Mouse (Mus musculus): ENCODE measurements around the gene Lrrc61. TPM values are rescaled to one million over a fixed set of nuclear protein-coding genes. Genes with fewer than 3 reads are reported as not detected.

The Lrrc61 gene
- total RNA-seq (2015) (8.0 and 11.6 TPM in 2 replicates), total RNA-seq (2017) (4.9 and 6.3 TPM in 2 replicates)

DNA sequence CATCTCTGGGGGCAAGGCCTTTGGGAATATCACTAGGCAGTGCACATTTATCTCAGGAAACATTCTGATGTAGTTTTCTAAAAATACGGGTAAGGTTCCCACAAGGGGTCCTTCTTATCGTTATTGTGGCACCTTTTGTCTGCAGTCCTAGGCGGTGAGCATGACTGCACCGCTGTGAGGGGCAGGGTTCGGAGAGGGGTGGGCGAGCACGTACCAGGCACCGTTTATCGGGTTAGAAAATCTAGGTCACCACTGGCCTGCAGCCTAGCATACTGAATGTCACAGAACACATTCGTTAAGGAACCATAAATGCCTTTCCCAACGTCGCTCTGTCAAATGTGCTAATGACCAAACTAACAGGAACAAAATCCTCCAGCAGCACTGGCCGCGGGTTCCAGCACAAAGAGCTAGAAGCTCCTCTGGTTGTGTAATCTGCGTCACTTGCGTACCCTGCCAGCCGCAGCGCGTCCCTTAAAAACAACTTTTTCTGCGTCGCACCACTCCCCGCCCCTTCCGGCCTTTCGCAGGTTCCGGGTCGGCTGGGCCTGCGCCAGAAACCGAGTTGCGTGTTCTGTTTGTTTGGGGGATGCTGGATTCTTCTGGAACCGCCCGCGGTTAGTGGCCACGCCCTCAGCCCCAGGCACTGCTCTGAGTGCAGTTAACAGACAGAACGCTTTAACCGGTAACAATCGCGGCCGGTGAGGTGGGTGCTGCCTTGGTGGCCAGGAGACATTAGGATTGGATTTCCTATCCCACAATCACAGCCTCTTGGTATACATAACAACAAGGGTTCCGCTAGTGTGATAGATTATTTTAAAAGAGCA is at the start of gene Lrrc61:
Lrrc61 (plus strand) TSS at position 517 of the 824 bp plus-strand sequence.
- peak; percentile 91 for ATAC-seq (replicated peaks; ENCODE audit: poor library complexity)

DNA sequence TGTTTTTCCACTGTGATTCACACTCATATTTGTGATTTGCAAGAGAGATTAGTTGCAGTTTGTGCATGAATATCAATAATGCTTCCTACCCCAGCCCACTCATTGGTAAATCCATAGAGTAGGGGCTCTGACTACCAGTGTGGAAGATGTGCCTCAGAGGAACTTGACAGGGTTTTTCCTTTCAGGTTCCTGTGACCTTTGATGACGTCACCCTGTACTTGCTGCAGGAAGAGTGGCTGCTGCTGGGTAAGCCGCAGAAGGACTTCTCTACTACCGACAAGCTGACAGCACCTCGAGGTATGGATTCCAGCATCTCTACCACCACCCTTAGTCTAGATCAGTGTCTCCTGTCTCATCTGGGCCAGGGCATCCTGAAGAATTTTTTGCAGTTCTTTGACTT is 46.5 kb upstream of the Lrrc61 start:
- ATAC-seq (replicated peaks; ENCODE audit: poor library complexity): no peak

DNA sequence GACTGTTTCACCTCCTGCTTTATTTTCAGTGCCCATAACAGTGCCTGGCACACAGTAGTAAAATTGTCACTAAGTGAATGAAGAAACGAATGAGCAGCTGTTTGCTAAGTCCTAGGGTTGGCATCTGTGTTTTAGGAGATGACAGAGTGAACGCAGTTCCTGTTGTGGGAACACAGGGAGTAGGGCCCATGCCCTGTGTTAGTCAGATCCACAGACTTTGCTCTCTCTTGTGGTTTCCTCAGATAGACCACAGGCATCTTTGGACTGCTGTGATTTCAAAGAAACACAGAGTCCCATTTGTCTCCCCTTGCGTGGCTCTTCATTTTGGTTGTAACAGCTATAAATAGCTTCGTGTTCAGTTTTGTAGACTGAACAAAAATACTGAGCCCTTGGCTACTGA is 44.2 kb upstream of the Lrrc61 start:
- ATAC-seq (replicated peaks; ENCODE audit: poor library complexity): 0 out of 2 replicates have a peak, but pooled peaks have one; percentile 34

DNA sequence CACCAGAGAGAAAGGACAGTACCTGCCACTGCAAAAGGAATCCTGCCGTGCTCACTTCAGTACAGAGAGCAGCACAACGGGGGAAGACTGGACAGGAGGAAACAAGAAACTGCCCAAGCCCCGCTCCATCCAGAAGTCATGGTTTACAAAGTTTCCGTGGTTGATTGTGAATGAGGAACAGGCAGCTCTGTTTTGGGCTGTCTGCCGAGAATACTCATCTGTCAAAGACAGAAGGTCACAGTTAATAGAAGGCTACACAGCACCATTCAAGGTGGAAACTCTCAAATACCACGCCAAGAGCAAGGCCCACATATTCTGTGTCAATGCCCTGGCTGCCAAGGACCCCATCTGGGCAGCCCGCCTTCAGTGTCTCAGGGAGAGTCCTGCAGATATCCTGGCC is 42.7 kb upstream of the Lrrc61 start:
- no peak for ATAC-seq (replicated peaks; ENCODE audit: poor library complexity)

DNA sequence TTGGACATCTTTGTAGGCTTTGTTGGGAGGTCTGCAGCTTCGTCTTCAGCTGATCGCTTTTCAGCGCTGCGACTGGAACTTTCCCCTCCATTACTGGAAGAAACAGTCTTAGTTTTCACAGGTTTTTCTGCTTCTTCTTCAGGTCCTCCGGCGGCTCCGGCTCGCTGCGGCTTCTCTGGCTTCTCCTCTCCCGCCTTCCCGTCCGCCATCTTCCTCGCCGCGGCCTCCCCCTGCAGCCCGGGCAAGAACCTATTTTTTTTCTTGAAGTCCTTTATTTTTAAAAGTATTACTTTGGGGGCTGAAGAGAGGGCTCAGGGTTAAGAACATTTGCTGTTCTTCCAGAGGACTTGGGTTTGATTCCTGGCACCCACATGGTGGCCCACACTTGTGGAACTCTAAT is 29.7 kb upstream of the Lrrc61 start:
- ATAC-seq (replicated peaks; ENCODE audit: poor library complexity): peak; percentile 94

DNA sequence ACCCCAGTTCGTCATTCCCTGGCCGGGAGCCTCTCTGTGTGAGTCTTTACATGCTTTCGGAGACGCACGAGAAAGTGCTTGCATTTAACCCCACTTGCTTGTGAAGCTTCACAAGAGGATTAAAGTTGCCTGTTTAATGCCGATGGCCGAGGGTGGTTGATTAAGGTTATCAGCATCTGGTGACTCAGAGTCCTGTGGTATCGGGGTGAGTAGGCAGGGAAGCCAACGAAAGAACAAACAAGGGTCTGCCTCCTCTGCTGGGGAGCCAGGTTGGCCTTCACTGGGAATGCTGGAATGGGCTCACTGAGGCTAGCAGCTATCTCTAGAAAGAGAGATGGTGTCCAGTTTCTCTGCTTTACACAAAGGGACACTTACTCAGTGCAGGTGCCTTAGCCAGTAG is 26.7 kb upstream of the Lrrc61 start:
- ATAC-seq (replicated peaks; ENCODE audit: poor library complexity): no peak

DNA sequence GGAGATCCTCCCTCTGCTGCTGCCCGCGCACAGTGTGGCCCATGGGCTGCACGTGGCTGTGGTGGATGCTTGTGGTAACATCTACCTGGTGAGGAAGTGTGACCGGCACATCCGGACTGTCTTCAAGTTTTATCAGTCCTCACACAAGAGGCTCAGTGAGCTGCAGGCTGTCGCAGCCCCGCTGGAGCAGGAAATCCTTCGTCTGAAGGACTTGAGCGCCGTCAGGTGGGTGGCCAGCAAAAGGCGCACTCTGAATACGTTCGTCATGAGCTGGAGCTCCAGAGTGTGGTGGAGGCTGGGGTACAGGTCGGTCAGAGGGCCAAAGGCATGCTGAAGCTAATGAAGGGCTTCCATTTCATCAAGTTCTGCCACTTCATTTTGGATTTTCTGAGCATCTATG is 25.3 kb upstream of the Lrrc61 start:
- peak; percentile 26; the same call in 1 of the 2 replicates for ATAC-seq (replicated peaks; ENCODE audit: poor library complexity)

DNA sequence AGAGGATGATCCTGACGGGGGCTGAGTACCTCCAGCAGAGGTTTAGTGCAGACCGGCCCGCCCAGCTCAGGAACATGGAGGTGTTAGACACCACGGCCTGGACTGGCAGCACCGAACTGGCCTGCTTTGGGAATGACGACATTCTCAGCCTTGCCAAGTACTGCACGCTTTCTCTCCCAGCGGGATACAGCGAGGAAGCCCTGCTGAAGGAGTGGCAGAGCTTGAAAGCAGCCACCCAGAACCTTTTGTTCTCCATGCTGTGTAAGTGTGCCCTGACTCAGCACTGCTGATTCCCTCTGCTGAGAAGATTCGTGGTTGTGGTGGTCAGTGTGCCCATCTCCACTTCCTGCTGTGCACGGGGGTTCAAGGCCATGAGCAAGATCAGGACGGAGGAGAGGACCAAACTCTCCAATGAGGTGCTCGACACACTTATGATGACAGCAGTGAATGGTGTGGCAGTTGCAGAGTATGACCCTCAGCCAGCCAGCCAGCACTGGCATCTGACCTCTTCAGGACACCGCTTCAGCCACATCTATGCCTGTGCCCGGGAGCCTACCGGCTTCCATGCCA is 24.6 kb upstream of the Lrrc61 start:
- ATAC-seq (replicated peaks; ENCODE audit: poor library complexity): 0 out of 2 replicates have a peak, but pooled peaks have one; percentile 29

DNA sequence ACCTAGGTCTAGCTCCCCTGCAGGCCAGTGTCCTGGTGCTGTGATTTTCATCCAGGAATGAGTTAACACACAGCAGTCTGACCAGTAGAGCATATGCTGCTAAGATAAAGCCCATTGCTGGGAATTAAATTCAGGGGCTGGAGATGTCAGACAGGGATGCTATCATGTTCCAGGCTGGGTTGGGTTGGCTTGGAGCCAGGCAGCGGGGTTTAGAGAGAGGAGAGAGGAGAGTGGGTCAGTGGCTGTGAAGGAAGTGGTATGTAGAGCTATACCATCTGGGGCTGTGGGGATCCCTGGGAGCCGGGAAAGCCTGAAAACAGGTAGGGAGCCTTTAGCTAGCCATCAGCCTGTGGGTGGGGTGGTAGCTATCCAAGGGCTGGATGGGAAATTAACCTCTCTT is 23.7 kb upstream of the Lrrc61 start:
- ATAC-seq (replicated peaks; ENCODE audit: poor library complexity): no peak

DNA sequence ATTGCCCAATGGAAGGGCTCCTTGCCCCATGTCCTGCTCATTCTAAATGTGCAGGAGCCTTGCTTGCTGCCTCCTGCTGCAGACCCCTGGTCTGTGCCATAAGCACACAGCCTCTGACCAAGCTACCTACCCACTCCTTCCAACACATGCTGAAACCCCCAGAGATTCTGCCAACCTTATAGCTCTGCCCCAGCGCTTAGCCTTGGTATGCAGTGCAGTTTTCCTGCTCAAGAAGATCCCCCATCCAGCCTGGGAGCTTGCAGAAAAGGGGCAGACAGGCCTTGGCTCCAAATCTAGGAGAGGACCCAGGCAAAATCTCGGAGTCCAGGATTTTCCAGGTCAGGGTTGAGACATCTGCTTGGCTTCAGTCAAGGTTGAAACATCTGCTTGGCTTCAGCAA is 21.1 kb upstream of the Lrrc61 start:
- ATAC-seq (replicated peaks; ENCODE audit: poor library complexity): no peak

DNA sequence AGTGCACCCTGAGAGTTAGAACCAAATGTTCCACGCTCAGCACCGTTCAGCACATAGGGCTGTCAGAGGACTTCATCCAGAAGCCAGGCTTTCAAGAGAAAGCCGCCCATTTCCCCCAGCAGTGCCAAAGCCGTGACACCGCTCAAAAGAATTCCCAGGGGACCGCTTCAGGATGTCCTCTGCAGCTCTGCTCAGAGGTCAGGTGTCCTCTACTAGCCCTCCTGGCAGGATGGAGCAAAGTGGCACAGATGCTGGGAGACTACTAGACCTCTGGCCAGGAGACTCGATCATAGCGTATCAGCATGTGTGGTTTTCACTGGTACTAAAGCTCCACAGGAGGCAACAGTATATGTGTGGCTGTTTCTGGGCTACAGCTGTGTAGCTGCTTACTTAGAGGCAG is 19.7 kb upstream of the Lrrc61 start:
- no peak for ATAC-seq (replicated peaks; ENCODE audit: poor library complexity)

DNA sequence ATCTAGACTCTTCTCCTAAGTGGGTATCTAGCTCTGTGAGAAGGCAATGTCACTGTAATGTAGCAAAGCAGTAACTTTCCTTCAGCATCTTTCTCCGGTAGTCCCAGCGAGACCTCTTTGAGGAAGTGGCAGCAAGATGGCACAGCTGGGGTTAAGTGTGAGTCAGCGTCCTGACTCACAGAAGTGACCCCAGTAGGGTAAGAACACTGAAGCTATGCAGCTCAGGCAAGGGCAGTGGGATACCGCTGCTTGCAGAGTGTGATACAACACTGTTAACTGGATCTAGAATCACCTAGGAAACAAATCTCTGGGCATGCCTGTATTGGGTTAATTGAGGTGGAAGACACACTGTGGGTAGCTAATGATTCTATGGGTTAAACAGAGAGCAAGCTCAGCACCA is 18.5 kb upstream of the Lrrc61 start:
- ATAC-seq (replicated peaks; ENCODE audit: poor library complexity): peak; percentile 55

DNA sequence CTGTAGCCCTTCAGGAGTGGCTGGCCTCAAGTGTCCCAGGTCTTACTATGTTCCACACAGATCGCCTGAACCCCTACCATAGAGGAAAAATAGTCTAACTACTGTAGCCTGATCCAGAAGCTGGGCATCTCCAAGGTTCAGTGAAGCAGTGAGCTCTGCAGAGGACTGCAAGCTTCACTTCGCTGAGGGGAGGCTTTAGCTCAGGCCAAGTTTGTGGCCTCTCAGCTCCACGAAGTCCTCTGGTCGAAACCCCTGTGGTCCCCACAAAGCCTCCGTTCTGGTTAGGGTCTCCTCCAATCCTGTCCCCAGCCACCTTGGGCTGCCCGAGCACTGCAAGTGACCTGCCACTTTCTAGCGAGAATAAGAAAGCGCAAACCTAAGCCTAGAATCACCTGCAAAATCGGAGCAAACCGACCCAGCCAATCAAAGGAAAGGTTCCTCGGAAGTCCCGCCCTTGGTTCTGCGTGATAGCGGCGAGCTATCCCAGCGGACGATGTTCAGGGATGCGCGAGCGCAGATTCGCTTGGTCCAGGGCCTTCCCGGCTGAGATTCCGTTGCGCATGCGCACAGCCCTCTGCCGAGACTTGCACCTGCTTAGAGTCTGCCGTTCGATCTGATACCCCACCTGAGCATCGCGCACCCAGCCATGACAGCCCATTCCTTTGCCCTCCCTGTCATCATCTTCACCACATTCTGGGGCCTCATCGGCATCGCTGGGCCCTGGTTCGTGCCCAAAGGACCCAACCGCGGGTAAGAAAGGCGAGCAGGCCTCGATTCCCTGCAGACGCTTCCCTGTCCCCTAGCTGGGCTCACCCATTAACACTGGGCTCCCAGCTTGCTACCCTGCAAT is 17.3 kb upstream of the Lrrc61 start, which contains the start of gene Atp6v0e2:
Atp6v0e2 (plus strand) TSS at position 511 of the 850 bp plus-strand sequence.
- ATAC-seq (replicated peaks; ENCODE audit: poor library complexity): no peak

DNA sequence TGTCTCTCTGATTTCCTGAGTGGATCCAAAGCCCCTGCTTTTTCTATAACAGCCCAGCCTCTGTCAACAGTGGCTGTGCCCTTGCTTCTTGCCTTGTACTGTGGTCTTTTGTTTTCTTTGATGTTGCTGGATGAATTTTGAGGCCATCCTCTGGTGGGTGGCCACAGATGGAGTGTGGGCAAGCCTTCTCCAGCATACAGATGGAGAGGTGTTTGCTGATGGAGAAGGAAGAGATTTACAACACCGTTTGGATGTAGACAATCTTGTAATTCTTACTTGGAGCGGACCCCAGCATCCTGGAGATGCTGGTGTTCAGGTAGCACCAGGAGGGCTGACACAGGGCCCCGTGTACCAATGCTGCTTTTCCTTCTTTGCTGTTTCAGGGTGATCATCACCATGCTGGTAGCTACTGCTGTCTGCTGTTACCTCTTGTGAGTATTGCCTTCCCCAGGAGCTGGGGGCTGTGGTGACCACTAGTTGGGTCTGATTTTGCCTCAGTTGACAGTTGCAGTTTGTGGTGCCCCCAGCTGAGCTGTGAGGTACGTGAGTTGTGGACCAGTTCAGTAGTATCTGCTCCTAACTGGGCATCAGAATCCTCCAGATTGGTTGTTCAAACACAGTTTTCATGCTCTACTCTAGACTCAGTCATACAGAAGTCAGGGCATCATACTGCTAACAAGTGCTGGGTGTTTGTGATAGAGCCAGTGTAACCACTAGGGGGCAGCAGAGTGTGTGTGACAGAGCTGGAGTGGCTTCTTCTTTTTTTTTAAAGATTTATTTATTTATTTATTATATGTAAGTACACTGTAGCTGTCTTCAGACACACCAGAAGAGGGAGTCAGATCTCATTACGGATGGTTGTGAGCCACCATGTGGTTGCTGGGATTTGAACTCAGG is 15.5 kb upstream of the Lrrc61 start:
- ATAC-seq (replicated peaks; ENCODE audit: poor library complexity): peak; percentile 81

DNA sequence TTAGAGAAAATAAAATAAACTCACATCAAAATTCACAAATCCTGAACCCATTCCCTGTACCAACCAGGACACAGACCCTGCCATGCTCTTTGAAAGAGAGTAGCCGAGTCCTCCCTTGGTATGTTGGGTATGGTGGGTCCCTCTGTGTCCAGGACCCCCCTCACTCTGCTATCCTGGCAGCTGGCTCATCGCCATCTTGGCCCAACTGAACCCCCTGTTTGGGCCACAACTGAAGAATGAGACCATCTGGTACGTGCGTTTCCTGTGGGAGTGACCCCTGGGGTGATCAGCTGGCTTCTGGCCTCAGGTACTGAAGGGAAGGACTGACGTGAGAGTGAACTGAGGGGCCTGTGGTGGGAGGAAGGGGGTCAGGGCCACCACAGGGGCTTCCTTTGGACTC is 14.7 kb upstream of the Lrrc61 start:
- ATAC-seq (replicated peaks; ENCODE audit: poor library complexity): no peak

DNA sequence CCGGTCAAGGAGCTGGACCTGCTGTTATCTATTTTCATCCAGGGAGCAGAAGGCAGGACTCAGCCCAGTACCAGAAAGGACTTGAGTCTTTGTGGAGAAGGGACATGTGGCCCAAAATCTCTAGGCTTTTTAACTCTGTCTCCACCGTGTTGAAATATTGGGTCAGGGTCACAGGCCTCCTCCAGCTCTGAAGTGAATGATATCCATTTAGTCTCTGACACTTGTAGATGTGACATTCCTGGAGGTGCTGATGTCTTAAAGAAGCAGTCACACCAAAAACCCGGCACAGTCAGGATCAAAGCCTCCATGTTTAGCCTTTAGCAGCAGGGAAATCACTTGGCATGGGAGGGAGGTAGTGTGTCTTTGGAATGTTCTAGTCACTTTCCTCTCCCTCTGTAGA is 13.9 kb upstream of the Lrrc61 start:
- no peak for ATAC-seq (replicated peaks; ENCODE audit: poor library complexity)

DNA sequence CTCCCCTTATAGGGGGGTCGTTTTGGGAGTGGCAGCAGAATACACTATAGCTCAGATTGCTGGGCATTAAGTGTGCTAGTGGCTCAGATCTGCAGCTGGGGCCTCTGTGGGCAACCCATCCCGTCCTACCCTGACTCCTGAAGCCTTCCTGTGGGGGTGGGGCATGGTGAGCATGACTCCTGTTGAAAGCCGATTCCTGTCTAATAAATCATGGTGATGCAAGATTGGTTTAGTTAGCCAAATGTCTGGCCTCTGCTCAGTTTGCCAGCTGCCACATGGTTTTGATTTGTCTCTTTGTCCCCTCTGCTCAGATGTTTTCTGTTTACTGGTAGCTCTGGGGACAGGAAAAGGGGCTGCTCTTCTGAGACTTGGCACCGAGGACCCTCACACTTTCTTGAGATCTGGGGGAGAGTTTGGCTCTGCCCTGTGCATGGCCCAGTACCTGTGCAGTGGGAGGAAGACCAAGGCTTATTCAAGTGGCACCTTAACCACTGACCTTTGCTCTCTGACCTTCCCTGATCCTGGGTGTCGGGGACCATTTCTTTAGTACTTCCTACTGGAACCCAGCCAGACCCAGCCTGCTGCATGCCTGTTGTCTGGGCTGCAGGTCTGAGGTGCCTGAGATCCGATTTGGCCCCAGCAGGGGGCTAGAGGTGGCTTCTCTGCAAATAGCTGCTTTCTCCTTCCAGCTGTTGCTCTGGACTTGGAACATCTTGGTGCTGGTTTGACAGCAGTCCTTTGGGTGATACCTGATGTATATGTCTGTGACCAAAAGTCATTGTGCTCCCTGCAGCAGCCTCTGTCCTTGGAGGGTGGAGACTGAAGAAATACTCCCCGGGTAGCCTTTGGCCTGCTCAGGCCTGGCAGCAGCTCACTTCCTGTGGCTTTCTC is 12.8 kb upstream of the Lrrc61 start:
- ATAC-seq (replicated peaks; ENCODE audit: poor library complexity): 0 out of 2 replicates have a peak, but pooled peaks have one; percentile 24

DNA sequence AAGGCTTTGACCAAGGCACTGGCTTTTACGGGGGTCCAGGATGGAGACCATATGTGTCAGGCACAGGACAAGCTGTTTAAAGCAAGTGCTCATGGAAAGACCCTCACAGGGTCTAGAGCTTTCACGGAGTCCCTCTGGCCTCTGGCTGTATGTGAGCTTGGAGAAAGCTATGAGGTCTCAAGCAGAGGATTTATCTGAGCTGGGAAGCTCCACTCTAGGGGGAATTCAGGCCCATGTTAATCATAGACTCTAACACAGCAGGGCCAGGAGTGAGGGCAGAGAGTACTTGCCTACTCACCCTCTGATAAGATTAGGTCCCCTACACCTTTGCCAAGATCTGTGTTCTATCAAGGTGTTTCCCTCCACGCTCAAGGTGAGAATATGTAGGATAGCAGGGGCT is 12.0 kb upstream of the Lrrc61 start:
- ATAC-seq (replicated peaks; ENCODE audit: poor library complexity): no peak

DNA sequence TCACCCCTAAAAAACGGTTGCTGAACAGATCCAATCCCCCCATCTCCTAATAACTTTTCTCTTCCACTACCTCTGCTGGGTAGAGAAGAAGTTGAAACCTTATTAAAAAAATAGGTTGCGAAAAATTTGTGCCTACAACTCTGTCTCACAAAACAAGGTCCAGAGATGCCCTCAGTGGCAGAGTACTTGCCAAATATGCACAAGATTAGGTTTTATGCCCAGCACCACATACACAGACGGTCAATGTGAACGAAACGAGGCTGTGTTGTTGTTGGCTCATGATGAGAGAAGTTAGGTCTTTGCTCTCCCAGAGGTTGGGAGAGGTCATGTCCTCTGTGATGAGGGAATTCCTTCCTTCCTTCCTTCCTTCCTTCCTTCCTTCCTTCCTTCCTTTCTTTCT is 9.3 kb upstream of the Lrrc61 start:
- no peak for ATAC-seq (replicated peaks; ENCODE audit: poor library complexity)

Measured in megakaryocyte progenitor cell, adult 5-6 weeks (primary cell).